Mouse (Mus musculus): ENCODE results near the gene Hrh2.

Hrh2 gene

DNA sequence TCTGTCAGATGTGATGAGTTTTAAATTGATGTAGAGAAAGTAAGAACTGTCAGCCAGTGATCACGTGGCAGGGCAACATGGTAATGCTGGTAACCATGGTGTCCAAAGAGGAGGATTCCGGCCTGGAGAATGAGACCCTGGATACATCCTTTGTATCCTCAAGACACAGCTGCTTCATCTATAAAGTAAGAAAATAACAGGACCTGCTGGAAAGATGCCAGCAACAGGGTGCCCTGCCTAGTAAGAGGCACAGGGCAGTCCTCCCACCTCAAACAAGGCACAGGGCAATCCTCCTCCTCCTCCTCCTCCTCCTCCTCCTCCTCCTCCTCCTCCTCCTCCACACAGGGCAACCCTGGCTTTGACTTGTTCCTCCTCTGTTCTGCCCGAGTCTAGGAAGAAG is 77.2 kb downstream of the Hrh2 start:
- DNase-seq (ENCODE audit: low spot score), result no peak

DNA sequence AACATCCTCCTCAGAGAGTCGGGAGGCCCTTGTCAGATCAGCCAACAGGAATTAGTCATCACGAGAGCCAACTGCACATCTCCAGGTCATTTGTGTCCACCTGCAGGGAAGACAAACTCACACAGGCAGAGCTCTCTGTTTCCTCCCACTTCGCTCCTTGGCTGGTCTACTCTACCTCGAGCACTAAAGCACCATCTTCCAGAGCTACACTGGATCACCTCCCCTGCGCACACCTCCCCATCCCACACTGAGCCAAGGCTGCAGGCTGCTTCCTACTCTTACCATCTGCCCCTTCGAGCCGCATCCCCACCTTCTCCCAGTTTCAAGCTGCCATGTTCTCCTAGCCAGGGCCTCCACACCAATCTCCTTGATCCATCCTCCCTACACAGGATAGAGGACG is 77.7 kb downstream of the Hrh2 start:
- DNase-seq (ENCODE audit: low spot score), result no peak

- no peak for DNase-seq (ENCODE audit: low spot score)
These were observed 80.1 kb downstream of the Hrh2 start for GRCm38 (mm10) chr13:54272076-54272475.

DNA sequence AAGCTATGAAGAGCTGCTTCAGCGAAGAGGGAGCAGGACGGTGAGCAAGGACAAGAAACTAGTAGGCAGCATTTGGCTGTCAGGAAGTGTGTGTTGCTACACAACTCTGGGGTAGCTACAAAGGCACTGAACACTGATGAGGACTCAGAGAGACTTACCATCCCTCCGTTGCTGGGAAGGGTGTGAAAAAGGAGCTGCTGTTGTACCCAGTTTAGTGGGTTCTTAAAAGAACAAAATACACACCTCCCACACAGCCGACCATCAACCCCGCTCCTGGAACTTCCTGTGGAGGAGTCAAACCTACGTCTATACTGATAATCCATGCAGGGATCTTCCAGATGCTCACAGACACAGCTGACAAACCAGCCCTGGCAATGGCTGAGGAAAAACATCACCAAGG is 85.5 kb downstream of the Hrh2 start:
- DNase-seq (ENCODE audit: low spot score), result no peak

- no peak for DNase-seq (ENCODE audit: low spot score)
These were observed 88.4 kb downstream of the Hrh2 start for GRCm38 (mm10) chr13:54280366-54280765.

GRCm38 (mm10) chr13:54281149-54281548 is 89.2 kb downstream of the Hrh2 start:
- no peak for DNase-seq (ENCODE audit: low spot score)

DNA sequence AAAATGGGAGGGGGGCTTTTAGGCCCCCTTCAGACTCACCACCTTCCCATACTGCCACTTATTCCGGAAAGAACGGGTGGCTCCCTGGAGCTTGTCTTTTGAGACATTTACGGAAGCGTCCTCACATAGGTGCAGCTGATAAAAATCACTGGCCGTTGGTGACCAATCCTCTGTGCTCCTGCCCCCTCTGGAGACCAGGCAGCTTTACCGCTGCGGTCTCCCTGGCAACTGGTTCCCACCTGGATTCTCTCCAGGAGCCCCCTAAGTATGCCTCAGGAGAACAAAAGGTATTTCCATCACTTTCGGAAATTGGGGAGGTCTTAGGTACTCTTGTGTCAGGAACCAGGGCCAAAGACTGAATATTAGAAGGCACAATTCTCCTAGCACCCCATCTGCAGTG is 89.7 kb downstream of the Hrh2 start:
- DNase-seq (ENCODE audit: low spot score), result no peak

DNA sequence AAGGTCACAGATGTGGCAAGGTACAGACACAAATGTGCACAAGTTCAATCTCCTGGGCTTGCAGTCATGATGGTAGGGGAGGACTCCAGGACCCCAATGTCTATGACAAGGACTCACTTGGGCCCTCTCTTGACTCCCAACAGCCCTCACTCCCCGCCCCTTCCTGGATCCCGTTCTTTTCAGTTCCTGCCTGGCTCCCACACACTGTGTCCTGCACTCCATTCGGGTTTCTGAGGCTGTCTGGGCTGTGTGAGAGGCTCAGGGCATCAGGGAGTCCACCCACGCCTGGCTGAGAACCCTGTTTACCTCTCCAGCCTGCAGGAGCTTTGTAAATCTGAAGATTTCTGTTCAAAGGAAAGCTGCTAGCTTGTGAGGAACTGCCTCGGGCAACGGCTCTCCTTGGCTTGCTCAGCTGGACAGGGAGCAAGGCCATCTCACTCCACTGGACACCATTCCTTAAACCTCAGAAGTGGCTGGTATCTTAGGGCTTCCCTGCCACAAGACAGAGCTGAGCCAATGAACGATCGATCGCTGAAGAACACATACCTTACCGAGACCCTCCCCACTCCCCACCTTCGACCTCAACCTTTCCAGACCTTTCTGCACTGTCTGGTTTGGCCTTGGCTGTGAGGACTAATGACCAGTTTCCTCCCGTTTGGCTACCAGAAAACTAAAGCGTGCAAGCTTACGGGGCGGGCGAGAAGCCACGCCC is 90.4 kb downstream of the Hrh2 start:
- DNase-seq (ENCODE audit: low spot score), result peak; percentile 10

DNA sequence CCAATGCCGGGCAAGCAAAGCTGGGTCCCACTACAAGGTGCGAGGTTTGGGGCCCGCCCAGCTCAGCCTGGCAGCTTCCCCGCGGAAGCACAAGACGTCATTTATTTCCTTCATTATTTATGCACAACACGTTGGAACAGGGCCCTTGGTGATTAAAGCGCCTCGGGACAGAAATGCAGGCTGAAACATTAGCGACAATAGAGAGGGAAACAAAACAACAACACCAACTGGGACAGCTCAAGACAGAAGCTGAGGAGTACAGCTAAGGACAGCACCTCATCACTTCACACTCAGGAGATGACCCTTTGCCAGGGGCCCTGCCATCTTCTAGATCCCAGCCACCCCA is 90.9 kb downstream of the Hrh2 start:
- DNase-seq (ENCODE audit: low spot score), result no peak
